Mouse (Mus musculus) brain, adult 2 months (tissue): ENCODE measurements around the gene B4galt2.

Source experiments
- DNase-seq: peaks from one replicate; pipeline ENCODE4 v3.0.0; 2011; ENCODE audit warnings: low read depth, low spot score

Gene B4galt2

DNA sequence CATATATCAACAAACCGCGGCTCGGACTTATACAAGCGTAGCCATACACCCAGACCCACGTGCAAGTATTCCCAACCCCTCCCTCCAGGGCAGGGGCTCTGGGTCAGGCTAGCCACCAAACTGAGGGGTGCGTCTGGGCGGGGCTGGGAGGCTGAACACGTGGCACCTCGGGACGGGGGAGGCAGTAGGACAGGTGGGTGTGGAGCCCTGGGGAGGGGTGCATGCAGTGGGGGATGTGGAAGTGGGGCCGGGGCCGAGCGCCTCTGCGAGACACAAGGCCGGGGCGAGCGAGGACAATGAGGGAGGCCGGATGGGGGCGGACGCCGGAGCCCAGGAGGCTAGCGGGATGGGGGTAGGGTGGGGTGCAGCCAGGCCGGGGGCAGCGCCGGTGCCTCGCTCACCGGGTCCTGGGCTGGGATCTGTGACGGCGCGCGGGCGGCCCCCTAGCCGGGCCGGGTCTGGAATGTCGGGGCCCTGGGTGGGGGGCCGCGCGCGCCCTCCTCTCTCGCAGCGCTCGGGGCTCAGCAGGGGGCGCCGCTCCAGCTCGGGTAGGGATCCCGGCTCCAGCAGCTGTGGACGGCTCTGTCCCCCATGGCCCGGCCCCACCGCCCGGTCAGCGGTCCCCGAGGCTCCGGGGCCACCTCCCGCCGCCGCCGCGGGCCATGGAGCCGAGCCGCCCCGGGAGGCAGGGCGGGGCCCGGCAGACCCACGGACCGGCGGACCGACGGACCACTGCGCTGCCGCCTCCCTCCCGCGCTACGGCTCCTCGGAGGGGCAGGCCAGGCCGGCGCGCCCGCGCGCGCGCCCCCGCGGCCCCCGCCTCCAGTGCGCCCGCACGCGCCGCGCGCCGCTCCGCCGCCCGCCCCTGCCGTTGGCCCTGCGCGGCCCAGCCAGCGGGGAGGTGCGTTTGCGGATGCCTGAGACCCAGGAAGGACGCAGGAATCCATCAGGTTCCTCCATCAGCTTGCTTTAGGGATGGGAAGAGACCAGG lies at the start of gene B4galt2:
Gene B4galt2 (minus strand): TSS at position 787 of the 991 bp plus-strand sequence.
- DNase-seq, result peak; percentile 74

DNA sequence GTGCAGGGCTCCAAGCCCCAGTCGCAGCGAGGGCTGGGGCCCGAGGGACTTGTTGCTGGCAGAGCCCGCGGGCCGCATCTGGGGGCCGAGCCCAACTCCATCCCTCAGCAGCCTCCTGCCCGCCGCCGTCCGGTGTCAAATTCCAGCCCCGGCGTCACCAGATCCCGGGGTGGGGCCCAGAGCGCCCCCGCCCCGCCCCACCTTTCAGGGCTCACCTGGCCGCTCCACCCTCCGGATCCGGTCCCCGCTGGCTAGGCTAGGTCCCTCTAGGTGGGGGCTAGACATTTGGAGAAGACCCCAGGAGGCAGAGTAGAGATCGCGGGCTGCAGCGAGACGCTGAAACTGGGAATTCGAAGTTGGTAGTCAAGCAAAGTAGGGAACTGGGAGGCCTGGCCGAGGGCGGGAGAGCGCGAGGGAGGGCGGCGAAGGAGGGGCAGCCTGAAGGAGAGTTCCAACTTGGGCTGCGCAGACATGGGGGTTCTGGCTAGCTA lies 46.1 kb upstream of the B4galt2 start, which contains the start of gene Artn:
Gene Artn (minus strand): TSS at position 373 of the 491 bp plus-strand sequence.
- DNase-seq, result no peak

DNA sequence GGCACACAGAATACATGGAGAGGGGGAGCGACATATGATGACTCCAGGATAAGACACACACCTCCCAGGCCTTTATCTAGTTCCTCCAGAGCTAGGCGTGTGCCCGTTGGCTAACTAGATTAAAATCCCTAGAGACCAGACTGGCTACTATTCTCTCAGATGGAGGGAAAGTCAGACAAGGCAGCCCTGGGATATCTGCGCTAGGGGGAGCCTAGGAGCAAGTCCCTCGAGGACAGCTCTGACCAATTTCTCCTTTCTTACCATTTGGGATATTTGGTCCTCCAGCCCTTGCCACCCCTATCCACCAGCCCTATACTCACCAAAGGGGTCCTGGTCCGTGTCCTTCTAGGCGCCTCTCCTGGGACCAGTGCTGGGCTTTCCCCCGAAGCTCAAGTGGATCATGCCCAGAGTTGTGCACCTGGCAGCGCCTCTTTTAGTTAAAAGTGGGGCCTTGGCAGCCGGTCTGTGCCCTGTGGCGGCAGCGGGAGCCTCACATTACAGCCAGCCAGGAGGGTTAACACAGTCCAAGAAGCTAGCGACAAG lies 45.5 kb upstream of the B4galt2 start:
- peak; percentile 72 for DNase-seq

DNA sequence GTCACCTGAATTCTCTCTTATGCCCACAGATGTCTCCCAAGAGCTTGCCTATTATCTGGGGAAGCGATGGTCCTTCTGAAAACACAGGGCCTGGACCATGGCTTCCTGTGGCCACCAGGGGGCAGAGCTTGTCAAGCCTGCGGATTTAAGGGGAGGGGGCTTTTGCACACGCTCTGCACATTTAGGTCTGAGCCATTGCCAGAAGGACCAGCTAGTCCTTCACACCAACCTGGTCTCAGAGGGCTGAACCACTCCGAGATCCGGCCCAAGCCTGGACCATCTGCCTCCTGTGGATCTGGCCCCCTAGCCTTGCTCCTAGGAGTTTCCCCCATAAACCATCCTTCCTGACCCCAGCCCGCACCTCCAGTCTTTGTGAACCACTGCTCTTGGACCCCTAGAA lies 44.9 kb upstream of the B4galt2 start:
- peak; percentile 68 for DNase-seq

DNA sequence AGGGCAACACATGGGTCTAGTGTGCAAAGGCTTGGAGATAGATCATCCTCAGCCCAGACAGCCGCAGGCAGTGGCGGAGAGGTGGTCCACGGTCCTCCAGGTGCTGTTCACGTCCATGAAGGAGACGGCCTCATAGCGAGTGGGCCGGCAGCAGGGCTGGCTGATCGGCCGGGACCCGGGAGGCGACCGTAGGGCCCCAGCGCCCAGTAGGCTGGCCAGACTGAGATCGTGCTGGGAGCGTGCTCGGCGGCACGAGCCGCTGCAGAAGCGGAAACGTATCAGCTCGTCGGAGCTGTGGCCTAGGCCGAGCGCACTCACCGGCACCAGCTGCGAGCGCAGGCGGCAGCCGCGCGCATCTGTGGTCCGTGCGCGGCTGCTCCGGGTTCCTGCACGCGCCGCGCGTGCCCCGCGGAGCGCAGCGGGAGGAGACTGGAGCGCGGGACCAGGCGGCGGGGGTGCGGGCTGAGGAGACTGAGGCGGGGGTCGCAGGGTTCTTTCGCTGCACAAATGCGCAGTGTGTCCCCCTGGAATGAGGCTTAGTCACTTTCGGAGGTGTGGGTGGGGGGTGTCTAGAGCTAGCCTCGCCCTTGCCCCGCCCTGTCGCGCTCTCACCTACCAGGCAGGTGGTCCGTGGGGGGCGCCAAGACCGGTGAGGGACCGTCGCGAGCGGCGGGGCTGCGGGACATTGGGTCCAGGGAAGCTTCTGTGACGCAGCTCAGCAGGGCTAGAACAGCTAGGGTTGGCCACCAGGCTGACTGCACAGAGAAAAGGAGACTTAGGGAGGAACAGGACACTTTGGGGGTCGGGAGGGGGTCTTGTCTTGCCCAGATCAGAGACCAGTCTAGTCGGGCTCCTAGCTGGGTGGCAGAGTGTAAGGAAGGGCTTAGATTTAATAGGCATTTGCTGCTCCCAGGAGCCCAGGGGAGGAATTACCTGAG lies 43.5 kb upstream of the B4galt2 start:
- DNase-seq, result peak; percentile 85

DNA sequence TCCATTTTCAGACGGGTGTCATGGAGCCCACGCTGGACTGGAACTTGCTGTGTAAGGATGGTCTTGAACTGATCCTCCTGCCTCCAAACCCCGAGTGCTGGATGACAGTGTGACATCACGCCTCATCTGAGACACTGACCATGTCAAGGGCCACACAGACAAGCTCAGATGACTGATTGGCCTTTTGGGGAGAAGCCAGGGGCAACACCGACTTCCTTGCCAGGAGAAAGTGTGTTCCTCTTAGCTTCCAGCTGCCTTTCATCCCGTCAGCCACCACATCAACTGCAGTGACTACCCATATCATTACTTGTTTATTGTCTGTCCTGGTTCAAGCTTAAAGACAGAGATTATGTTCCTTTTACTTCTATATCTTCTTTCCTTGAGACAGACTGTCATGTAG lies 41.6 kb upstream of the B4galt2 start:
- no peak for DNase-seq

DNA sequence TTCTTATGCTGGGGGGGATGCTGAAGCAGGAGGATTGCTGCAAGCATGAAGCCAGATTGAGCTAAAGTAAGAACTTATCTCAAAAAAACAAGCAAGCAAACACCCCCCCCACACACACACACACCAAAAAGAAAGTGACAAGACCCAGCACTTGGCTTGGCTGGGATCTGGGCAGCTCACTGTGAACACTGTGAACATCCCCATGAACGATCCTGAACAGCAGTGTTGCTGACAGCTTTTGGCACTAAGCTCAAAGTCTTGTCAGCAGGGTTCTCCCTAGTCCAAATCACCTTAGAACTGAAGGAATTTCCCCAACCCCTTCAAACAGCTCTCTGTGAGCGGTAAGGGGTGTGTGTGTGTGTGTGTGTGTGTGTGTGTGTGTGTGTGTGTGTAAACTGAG lies 40.2 kb upstream of the B4galt2 start:
- no peak for DNase-seq

DNA sequence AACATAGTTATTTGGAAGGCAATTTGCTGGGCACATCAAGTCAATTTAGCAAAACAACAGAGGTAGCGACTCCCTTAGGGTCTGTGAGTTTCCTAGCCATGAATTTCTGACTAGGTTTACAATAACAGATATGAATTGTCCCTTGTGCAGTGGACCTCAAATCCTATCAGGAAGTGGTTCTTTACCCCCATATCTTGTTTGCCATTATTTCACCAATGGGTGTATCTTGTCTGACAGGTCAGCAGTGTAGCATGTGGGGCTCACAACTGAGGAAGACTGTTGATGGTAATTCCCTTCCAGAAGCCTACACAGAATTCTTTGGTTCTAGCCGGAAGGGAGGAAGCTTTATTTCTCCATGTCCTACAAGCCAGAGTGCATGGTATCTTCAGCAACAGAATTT lies 38.1 kb upstream of the B4galt2 start:
- no peak for DNase-seq

DNA sequence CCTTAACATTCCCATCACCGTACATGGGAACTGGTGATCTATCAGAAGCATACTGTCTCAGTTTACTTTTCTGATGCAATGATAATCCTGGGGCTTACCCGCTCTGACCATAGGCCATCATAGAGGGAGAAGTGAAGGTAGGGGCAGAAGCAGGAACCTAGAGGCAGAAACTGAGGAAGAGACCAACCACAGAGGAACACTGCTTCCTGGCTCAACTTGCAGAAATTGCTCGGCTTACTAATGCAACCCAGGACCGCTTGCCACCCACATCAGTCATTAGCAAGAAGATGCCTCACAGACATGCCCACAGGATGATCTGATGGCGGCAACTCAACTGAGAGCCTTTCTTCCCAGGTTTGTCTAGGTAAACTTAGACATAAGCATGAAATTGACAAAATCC lies 35.5 kb upstream of the B4galt2 start:
- no peak for DNase-seq

DNA sequence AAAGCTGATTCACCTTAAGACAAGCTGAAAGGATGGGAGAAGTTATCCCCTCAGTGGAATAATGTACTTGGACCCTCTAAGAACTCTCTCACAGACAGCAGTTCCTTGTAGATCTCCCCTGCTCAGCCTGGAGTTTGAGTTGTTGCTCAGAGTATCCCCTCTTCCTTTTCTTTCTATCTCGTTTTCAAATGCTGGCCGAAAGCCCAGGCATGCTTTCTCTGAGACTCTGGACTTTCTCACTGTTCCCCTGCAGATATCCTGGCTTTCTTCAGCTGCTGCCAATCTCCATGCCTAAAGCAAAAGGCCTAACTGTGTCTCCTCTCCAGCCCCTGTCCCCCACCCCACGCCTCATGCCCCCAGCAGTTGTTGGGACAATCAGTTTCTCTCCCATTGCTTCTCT lies 35.0 kb upstream of the B4galt2 start:
- DNase-seq, result no peak

DNA sequence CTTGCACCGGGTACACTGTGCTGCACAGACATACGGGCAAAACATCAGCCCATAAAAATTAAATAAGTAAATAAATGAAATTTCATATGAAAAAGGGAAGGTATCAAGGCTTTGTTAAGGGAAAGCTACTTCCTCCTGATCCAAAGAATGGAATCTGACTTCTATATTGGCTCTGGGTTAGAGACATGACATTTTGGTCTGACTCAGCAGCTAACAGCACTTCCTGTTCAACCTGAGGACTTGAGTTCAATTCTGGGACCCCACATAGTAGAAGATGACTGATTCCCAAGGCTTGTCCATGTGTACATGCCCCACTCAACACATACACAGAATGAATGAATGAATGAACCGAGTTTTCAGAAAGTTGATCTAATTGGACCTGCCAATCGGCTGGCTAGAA lies 34.6 kb upstream of the B4galt2 start:
- DNase-seq, result no peak

DNA sequence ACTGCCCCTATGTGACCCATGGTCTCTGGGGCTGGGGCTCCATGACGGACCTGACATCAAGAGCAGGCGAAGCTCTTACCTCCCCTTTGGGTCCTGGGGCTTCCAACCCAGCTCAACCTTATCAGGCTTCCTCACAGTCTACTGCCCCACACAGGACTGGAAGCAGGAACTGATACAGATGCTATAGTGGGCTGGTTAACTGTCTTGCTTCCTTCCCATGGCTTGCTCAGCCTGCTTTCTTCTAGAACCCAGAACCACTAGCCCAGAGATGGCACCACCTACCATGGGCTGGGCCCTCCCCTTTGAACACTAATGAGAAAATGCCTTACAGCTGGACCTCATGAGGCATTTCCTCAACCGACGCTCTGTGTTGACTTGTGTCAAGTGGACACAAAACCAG lies 34.1 kb upstream of the B4galt2 start:
- no peak for DNase-seq

DNA sequence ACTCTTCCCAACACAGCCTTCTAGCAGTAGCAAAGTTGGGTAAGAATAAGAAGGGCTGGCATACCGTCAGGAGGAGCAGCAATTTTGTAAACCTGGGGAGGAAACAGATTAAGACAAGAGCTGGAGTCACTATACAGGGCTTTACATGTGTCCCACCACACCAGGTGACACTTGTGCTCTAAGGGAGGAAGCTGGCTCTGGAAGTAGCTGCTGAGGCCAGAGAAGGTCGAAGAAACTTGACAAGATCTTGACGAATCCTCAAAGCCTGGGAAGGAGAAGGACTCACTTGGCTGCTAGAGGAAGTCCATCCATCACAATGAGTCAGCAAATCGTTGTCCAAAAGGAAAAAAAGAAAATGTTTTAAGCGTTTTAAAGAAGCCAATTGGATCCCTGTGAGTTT lies 33.1 kb upstream of the B4galt2 start:
- DNase-seq, result no peak

DNA sequence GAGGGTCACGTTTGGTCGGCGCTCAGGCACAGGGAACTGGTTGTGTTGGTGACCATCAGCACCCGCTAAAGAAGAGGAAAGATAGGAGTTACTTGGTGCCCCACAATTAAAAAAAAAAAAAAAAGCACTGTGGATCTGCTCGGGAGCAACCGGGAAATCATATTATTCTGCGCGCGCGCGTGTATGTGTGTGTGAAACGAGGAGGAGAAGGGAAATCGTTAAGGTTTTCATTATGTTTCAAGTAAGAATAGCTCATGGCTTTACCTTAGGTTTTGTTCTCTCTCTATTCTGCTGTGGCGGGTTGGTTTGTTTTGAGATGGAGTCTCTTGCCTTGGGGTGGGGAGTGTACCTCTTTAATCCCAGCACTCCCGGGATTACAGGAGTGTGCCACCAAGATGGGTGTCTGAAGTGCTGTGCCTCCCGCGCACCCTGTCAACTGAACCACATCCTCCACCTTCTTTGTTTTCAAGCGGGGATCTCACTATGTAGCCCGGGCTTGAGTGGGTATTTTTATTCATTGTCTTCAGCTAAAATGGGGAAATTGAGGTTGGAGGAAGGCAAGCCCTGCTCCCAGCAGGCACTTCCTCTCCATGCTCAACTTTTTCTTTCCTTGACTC lies 32.3 kb upstream of the B4galt2 start:
- peak; percentile 60 for DNase-seq

DNA sequence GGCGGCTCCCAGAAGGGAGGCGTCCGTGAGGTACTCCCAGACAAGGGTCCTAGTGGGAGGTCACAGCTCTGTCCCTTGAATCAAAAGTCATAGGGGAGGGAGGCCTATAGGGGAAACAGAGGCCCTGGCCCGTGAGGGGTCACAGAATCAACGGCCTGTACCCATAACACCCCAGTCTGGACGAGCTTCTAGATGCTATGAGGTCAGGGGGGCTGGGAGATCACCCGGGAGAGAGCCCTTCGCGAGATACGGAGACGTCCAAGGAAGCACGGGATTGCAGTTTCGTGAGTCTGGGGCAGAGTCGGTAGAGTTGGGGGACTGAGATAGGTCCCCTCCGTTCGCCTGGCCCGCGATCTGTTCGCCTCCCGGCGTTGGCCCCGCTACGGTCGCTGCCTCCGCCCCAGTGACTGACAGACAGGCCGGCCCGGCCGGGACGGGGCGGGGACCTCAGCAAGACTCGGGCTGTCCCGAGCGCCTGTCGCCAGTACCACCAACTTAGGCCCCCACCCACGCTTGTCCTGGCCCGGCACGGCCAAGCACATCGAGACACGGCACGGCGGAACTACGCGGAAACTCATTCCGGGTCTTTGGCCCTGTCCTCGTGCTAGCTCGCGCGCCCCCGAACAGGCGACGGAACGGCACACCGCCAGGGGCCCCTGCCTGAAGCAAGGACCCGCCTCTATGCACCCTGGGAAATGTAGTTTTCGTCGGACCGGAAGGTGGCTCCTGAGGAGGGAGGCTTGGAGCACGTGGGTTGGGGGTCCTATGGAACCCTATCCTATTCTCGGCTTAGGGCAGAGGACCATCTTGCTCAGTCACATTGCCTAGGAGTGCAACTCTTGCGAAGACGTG lies 31.5 kb upstream of the B4galt2 start, which contains the start of gene Ipo13:
Gene Ipo13 (minus strand): TSS at position 409 of the 852 bp plus-strand sequence.
- DNase-seq, result peak; percentile 97

DNA sequence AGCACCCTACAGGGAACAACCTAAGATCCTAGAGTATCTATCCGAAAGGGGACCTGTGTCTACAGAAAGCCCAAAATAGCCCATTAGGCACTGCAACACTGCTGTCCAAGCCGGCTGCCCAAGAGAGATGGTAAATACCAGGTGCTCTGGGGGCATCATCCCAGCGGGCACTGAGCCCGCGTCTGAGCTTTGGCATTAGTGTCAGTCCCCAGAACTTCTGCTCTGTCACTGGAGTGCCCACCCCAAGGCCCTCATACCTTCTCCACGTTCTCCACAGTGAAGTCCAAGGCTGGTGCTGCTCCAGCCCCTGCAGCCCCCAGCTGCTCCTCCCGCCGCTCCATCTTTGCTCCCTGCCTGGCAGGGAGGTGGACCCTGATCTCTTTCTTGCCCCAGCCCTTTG lies 30.7 kb upstream of the B4galt2 start:
- DNase-seq, result peak; percentile 52

DNA sequence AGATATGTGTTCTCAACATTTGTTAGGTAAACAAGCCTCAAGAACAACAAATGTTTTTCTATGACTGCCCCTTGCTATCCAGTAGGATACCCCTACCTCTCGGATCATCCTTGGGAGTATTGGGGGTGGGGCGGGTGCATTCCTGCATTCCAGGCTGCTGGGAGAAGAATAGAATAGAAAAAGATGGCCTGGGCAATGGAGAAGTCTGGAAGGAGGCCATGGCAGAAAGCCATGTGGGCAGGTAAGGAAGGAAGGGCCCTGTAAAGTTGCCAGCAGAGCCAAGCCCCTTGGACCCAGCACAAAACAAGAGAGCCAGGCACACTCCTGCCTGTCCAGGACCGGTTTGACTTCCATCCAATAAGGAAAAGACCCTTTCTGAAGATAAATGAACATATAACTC lies 30.1 kb upstream of the B4galt2 start:
- DNase-seq, result peak; percentile 79

DNA sequence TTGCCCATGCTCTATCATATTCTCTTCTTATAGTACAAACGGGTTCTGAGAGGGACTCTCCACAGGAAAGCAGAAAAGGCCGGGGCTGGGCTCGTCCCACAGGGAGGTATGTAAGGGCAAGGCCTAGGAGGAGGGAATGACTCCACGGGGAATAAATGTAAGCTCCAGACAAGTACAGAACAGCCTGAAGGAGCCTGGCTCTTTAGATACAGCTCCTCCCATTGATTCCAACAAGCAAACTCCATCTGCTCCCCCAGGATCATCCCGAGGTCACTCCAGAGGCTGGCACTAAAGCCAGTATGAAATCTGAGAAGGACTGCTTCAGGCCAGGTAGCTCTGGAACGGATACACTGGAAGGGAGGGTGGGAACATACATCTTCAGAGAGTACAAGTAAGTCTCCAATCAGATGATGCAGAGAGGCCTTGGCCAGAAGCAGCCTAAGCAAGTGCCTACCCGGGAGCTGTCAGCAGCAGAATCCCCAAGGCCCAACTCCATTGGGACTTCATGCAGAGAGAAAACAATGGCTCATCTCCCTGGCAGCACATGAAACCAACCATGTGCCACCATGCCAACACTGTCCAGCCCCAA lies 29.5 kb upstream of the B4galt2 start:
- DNase-seq, result peak; percentile 56

DNA sequence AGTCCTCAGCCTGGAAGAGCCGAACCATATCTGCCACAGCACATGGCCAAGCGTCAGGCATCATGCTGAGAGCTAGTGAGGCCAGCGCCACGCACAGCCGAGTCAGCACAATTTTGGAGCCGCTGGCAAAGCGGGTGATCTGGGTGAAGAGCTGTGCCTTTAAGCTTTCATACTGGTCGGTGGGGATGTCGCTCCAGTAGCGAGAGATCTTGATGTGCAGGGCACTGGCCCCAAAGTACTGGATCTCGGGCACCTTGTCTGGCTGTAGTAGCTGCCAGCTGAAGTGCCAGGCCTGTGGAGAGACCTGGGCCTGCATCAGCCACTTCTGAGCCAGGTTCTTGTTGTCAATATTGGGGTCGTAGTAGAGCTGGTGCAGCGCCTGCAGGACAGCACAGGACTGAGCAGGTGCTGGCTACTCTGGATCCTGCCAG lies 28.9 kb upstream of the B4galt2 start:
- DNase-seq, result peak; percentile 81
